Mouse (Mus musculus): ENCODE results near the gene Slfn3.
"Not testable (repeated sequence)": the region's sequence is repeated elsewhere in the genome, so short reads cannot be mapped to it uniquely, and the experiment has no call there.

Gene Slfn3

DNA sequence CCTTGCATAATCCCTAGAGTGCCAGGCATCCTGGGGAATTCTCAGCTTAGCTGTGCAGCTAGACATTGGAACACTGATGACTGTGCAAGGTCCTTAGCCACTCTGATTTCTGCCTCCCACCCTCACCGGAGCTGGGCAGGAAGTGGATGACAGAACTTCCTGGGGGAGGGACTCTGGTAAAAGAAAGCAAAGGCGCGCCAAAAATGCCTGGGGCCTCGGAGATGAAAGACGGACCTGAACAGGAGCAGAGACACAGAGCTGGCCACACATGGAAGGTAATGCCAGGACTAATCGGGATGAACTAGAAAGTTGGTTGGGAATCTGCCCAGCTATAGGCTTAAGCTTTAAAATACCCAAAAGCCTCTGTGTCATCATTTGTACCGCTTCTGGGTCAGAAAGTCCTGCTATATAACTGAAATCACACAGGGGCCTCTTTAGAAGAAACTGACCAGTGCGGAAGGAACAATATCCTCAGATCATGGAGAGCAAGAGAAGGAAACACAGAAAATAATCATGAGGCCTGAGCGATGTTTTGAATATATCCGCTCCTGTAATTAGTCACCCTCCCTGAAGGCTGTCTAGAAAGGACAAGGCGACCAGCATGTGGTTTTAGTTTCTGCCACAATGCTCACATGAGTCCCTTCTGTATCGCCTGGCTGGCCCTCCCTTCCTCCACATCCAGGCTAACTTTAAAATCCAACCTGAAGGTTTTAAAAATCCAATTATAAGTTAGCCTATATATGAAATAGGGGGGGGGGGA lies at the start of gene Slfn3:
Gene Slfn3, plus strand, starts transcription at position 197 of the 760 bp plus-strand sequence.
- DNase-seq (ENCODE audit: low spot score in 2 of 2): no peak

DNA sequence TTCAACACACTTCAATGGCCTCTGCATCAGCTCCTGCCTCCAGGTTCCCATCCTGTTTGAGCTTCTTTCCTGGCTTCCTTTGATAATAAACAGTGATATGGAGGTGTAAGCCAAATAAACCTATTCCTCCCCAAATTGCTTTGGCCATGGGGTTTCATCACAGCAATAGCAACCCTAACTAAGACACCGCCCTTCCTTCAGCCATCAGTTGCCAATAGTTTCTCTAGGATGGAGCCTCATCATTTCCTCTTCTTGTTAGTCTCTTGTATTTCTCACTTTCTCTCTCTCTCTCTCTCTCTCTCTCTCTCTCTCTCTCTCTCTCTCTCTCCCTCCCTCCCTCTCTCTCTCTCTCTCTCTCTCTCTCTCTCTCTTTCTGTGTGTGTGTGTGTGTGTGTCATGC lies 42.2 kb upstream of the Slfn3 start:
- not testable (repeated sequence) for DNase-seq (ENCODE audit: low spot score in 2 of 2)

DNA sequence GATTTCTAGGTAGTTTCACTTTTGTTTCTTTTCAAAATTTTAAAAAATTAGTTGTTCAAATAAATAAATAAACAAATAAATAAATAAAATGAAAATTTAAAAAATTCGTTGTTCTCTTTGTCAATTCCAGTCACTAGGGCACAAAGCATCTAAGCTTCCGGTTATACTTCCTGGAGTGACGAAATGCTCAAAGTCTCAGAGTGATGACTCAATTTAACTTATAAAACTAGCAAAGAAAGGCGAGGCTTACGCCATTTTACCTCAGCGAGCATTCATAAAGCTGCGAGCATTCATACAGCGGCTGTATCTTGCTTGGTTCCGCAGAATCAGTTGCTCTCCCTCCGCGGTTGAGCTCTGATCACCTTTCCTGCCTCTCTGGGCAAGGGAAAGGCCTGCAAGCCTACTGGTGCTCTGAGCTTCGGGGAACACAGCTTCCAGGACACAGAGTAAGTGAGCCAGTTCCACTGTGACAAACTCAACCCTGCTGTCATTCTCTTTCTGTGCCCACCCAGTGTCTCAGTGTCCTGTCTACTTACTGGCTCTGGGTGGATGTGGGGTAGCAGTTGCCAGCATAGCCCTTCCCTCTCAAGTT lies 16.1 kb upstream of the Slfn3 start, which contains the start of gene Slfn4:
Gene Slfn4, plus strand, starts transcription at position 239 of the 592 bp plus-strand sequence.
- DNase-seq (ENCODE audit: low spot score in 2 of 2): no peak

DNA sequence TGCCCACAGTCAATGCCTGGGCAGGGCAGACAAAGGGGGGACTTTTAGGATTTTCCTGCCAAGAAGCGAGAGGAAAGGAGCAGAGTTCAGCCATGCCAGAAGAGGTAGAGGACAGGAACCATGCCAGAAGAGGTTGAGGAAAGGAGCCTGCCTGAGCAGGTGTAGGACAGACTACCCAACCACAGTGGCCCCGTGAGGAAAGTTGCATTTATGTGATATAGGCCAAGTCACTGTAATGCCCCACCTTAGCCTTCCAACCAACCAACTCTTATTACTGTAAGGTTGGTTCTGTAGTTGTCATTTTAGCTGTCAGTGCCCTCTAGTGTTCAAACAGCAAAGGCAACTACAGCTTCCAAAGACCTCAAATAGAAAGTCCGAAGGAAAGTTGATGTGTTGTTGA lies 871 bp downstream of the Slfn3 start:
- DNase-seq (ENCODE audit: low spot score in 2 of 2): no peak

DNA sequence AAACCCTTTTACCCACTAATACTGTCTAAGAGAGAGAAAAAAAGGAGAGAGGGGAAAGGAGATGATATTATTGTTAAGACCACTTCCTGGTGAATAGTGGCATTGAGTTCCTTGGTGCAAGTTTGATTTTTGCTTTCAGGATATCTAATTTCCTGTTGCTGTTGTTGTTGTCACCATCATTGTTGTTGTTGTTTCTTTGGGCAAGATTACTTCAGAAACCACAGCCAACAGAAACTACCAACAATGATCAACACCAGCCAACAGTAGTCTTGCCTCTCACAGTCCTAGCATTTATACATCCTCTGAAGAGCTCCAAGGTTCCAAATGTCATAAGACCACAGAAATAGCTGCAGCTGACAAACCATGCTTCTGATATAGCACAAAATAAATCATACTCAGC lies 13.9 kb downstream of the Slfn3 start:
- DNase-seq (ENCODE audit: low spot score in 2 of 2): no peak

DNA sequence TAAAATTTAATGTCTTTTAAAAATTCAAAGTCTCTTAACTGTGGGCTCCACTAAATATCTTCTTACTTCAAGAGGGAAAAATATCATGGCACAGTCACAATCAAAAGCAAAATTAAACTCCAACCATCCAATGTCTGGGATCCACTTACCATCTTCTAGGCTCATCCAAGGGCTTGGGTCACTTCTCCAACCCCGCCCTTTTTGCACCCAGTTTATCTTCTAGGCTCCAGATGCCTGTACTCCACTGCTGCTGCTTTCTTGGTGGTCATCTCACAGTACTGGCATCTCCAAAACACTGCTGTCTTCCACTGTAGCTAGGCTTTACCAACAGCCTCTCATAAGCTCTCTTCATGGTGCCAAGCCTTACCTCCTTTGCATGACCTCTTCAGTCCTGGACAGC lies 25.0 kb downstream of the Slfn3 start:
- no peak for DNase-seq (ENCODE audit: low spot score in 2 of 2)

DNA sequence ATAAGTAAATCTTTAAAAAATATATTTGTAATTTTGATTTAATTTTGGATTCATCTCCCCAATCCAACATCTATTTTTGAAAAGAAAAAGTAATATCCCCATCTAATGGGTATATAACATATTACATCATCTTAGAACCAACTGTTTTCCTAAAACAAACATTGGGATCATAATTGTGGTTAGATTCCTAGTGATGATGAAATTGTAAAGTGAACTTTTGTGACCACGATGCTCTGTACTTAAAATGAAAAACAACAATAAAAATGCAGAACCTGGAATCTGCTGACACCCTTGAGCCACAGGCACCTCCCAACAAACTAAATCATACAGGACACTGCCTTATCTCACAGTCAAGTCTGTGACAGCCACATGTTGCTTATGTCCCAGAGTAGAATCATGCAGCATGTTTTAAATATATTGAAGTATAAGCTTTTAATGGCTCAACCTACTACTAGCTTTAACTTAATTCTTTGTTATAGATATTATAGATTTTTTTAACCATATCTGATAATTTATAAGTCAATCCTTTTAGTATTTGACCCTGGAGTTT lies 30.3 kb downstream of the Slfn3 start:
- DNase-seq (ENCODE audit: low spot score in 2 of 2): no peak

DNA sequence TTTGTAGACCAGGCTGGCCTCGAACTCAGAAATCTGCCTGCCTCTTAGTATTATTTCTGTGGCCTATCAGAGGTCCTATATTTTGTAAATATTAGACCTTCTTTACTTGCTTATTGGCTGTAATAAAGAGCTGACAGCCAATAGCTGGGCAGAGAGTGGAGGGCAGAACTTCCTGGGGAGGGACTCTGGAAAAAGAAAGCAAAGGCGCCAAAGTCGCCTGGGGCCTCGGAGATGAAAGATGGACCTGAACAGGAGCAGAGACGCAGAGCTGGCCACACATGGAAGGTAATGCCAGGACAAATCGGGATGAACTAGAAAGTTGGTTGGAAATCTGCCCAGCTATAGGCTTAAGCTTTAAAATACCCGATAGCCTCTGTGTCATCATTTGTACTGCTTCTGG lies 32.2 kb downstream of the Slfn3 start:
- no peak for DNase-seq (ENCODE audit: low spot score in 2 of 2)

DNA sequence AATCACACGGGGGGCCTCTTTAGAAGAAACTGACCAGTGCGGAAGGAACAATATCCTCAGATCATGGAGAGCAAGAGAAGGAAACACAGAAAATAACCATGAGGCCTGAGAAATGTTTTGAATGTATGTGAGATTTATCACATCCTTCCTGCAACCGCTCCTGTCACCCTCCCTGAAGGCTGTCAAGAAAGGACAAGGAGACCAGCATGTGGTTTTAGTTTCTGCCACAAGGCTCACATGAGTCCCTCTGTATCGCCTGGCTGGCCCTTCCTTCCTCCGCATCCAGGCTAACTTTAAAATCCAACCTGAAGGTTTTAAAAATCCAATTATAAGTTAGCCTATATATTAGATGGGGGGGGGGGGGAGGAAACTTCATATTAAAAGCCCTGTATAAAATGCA lies 32.7 kb downstream of the Slfn3 start:
- DNase-seq (ENCODE audit: low spot score in 2 of 2): not testable (repeated sequence)

DNA sequence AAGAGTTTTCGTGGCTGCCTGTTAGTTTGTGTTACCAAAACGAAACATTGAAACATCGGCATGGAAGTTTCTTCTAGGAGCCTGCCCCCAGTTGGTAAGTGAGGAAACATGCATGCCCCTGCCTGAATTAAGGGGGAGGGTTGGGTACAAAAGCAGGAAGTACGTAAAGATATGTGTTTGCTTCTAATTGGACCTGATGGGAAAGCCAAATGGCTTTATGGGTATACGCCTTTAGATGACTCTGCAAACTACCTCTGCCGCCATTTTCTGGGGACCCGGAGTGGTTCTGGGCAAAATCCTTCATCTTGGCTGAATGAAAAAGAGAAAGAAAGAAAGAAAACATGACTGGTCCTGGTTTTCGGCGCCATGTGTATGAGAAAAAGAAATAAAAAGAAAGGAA lies 33.1 kb downstream of the Slfn3 start:
- DNase-seq (ENCODE audit: low spot score in 2 of 2): no peak

DNA sequence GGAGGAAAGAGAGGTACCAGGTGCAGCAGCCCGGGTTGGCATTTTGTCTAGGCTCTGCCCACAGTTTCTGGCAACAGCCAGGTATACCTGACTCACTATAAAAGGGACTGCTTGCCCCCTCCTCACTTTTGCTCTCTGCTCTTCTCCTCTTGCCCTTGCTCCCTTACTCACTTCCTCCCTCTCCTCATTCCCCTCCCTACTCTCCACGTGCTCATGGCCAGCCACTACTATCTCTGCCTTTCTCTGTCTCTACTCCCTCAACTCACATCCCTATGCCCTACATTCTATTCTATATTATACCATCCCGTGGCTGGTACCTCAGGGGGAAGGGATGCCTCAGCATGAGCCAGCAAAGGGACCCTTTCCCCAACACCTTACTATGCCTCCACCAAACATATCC lies 33.6 kb downstream of the Slfn3 start:
- DNase-seq (ENCODE audit: low spot score in 2 of 2): no peak

DNA sequence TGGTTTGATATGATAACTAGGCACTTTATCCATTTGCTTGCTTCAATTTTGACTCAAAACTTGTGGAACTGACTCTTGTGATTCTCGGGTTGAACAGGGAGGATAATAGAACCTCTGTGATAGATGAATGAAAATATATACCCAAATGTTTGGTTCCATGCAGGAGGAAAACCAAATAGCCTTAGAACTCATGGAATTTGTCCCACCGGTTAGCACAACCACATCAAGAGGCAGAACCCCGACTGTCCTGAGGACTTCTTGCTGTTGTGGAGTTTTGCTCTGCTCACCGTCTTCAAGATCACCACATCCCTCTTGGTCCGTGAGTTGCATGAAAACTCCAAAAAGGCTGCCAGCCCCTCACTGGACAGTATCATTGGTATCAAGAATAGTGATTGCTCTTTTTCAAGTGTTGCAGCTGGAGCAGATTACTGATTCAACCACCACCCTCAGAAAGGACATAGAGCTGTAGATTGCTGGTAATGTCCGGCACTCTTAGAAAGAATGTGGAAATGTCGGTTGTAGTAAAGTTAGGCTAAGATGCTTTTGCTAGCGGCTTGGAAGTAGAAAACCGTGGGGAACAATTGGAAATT lies 34.3 kb downstream of the Slfn3 start:
- DNase-seq (ENCODE audit: low spot score in 2 of 2): no peak

DNA sequence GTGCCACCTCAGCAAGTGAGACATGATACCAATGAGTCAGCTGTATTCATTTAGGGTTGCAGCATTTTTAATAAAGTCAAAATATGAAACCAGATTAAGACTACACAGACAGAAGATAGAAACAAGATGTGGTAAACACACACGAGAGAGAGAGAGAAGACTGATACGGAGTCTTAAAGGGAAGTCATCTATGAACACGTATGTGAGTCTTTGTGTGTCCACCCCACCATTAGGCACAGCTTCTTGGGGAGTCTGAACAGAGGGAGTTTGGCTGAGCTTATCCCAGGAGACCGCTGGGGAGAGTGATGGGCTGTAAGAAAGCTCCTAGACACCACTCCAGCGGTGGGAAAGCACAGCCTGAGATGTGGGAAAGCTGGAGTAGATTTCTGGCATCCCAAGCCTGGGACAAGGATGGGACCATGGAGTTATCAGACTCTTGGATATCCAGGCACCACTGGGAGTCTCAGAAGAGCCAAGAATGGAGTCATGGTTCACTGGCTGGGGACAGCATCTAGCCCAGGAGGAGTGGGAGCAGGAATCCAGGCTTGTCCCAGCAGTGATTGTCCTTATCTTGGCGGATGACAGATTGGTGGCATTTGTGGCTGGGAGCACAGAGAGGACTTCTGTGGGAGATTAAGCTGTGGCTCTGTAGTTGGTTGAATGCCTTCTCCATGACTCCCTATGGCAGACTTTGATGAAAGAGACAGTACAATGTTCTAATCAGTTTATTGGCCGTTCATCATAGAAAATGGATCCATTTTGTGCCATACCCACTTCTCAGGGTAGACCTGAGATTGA lies 37.0 kb downstream of the Slfn3 start:
- DNase-seq (ENCODE audit: low spot score in 2 of 2): no peak

DNA sequence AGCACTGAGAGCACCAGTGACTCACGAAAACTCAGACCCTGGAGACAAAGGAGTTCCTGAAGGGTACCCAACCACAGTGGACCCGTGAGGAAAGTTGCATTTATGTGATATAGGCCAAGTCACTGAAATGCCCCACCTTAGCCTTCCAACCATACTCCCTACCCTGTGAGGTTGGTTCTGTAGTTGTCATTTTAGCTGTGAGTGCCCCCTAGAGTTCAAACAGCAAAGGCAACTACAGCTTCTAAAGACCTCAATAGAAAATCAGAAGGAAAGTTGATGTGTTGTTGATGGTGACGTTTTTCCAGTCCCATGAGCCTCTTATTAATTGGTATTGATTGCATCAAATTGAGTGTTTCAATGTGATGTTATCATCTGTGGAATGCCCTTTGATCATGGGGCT lies 39.8 kb downstream of the Slfn3 start:
- DNase-seq (ENCODE audit: low spot score in 2 of 2): no peak

DNA sequence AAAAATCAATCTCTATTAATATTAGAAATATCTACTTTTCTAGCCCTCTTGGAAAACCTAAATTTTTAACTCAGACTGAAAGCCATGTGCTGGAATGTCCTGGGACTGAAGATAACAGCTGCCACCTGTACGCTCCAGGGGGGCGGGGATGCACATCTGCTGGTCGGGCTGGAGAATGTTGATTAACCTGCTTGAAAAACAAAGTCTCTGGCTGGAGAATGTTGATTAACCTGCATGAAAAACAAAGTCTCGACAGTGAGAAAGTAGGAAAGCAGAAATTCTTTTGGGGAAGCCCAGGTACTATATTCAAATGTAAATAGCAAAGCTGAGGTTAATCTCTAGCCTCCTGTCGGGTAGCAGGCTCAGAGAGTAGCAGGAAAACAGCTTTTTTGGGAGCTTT lies 42.5 kb downstream of the Slfn3 start:
- not testable (repeated sequence) for DNase-seq (ENCODE audit: low spot score in 2 of 2)

DNA sequence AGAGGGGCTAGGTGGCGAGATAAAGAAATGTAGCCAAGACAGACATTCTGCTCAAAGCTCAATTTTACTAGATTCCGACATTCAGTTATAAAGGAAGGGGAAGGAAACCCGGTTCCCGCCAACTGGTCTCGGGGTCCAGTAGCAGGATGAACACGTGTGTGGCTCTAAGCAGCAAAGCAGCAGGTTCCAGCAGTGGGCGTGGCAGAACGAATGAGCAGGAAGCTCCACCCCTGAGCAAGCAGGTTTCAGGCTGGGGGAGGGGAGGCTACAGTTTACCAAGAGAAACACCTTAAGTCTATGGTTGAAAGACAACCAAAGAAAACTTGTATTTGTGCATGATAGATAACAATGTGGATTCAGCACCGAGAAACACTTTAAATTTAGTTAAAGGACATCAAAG lies 46.3 kb downstream of the Slfn3 start:
- not testable (repeated sequence) for DNase-seq (ENCODE audit: low spot score in 2 of 2)

DNA sequence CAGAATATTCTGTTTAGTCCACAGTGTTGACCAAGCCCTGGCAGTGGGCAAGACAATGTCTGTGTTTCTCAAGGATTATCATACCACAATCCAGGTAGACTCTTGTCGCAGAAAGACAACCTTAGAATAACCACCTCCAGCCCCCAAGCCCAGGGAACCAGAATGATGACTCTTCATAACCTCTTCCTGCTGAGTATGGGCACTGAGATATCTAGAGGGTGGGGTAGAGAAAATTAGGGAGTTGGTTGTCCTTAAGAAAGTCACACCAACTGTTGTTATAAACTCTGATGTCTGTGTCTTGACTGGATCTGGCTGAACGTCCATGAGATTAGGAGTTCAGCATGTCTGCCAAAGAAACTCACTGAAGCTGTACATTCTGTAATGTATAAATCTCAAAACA lies 47.3 kb downstream of the Slfn3 start:
- no peak for DNase-seq (ENCODE audit: low spot score in 2 of 2)

DNA sequence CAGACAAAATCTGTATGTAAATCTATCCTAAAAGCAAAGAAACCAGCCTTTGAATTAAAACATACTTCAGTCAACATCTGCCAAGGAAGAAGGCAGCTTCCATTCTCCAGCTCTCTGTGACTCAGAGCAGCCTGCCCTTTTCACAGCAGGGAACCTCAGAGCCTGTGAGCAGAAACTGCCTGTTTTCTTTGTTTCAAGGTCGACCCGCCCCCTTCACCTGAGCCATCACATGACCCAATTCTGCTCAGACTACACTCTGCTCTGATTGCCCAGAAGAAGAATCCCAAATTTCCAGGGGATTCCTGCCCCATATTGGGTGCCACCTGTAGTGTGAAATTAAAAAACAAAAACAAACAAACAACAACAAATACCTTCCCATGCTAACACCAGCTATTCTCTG lies 48.7 kb downstream of the Slfn3 start:
- DNase-seq (ENCODE audit: low spot score in 2 of 2): no peak

DNA sequence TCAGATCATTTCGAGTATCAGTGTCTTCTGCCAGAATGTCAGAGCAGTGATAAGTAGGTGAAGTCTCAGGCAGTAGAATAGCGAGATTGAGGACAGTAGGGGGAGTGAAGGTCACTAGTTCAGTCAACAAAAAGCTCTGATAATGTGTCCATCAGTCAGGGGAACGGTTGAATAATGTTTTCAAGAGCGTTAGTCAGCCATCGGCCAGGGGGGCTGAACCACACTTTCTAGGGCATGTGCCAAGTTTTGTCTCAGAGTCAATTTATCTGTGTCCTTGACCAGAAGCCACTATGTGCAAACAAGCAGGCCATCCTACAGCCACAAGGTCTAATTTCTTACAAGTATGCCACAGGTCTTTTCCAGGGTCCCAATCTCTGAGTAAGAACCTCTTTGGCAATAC lies 66.1 kb downstream of the Slfn3 start:
- DNase-seq (ENCODE audit: low spot score in 2 of 2): not testable (repeated sequence)

DNA sequence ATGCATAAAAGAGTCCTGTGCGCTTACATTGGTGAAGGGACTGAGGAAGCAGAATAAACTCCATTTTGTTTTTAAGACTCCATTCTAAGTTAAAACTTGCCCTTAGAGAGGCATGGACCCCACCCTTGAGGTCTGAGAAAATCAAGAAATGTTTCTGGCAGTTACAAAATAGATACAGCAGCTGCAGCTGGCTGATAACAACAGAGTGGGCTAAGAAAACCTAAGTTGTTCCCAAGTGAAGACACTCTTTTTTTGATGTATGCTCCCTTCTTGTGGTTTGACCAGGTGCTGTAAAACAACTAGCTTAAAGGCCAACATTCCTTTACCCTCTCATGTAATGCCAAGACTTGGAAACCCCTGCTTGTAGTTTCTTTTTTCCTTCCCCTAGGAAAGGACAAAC lies 71.5 kb downstream of the Slfn3 start:
- DNase-seq (ENCODE audit: low spot score in 2 of 2): no peak

DNA sequence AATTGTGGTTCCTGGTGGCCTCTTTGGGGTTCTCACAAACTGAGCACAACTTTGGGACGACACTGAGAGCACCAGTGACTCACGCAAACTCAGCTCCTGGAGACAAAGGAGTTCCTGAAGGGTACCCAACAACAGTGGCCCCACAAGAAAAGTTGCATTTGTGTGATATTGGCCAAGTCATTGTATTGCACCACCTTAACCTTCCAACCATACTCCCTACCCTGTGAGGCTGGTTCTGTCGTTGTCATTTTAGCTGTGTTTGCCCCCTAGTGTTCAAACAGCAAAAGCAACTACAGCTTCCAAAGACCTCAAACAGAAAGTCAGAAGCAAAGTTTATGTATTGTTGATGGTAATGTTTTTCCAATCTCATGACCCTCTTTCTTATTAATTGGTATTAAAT lies 72.0 kb downstream of the Slfn3 start:
- DNase-seq (ENCODE audit: low spot score in 2 of 2): no peak
